ENCODE assay signal across 13 mouse cellular contexts in the genomic region with DNA sequence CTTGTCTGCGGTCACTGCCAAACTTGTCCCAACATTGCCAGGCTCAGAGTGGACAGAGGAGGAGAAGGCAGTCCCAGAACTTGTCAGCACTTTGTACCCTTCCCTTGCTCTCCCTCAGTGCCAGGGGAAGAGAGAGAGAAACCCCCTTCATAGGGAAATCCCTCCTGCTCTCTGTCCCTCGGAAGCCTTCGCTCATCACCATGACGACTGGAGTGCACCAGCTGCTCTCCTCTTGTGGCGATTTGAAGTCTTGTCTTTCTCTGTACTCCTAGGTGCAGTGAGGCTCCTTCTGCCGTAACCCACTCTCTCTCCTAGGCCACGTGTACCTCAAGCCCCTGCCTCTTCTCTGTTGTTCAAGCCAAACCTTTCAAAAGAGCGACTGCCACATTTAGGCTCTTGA.
DNase-seq lines count a peak whose midpoint lies in the region; ATAC-seq and TF ChIP-seq lines count a peak whose summit lies in the region.
"Had no signal": no experiment of that assay in that cellular context is flagged by ENCODE, and none has a peak within 500 bp of the region (broad histone marks: within the 10 kb centered on the region; RNA-seq: fewer than 3 reads in every experiment).

No protein-coding gene starts in this region.

- peak overlapping the region; percentile 37; the same call in 1 of the 2 replicates for H3K4me2 ChIP-seq in CH12.LX (ENCODE audit: insufficient read depth, low read depth, poor library complexity, severe bottlenecking)
- H3K4me2 ChIP-seq in midbrain, embryonic 16.5 days (ENCODE audit: low read length), result no peak overlapping the region
- H3K4me2 ChIP-seq: lung, embryonic 14.5 days had no signal

- in situ Hi-C loops in CH12.LX (cut with MboI; ENCODE audit: low pct_ligation_motif_present, low pct_unique_long_range_greater_than_20kb, low sequenced_read_pairs), result no loop called here

- H3K27ac ChIP-seq in CH12.LX (ENCODE audit: insufficient read depth, low read depth), result no peak overlapping the region
- H3K27ac ChIP-seq in hindbrain, embryonic 10.5 days, result peak overlapping the region; percentile 24; the same call in 1 of the 2 replicates
- no peak overlapping the region for H3K27ac ChIP-seq in midbrain, embryonic 16.5 days (ENCODE audit: low read length)
- H3K27ac ChIP-seq: heart, adult 2 months had no signal

- H3K4me3 ChIP-seq in CH12.LX (replicated peaks in 1 of 3; ENCODE audit: low read depth in 2 of 3, low read length in 2 of 3, poor library complexity in 1 of 3), result no peak overlapping the region
- H3K4me3 ChIP-seq in hindbrain, embryonic 10.5 days, result no peak overlapping the region
- H3K4me3 ChIP-seq in midbrain, embryonic 16.5 days (ENCODE audit: low read depth, low read length), result no peak overlapping the region
- H3K4me3 ChIP-seq: erythroblast, embryonic 14.5 days; heart, adult 2 months had no signal

- H3K9me3 ChIP-seq in CH12.LX (replicated peaks; ENCODE audit: low read length), result no peaks in the 10 kb centered on the region
- H3K9me3 ChIP-seq in hindbrain, embryonic 10.5 days, result no peaks in the 10 kb centered on the region
- no peaks in the 10 kb centered on the region for H3K9me3 ChIP-seq in midbrain, embryonic 16.5 days (replicated peaks; ENCODE audit: control insufficient read depth, low read length, poor library complexity, severe bottlenecking)

- TF ChIP-seq RAD21 in CH12.LX (IDR thresholded peaks at IDR 0.05; ENCODE audit: low read depth, low read length), result no peak

- ATAC-seq in midbrain, embryonic 16.5 days, result peak; percentile 60; the same call in 1 of the 2 replicates

- no peaks in the 10 kb centered on the region for H3K79me2 ChIP-seq in CH12.LX (replicated peaks; ENCODE audit: control insufficient read depth, extremely low read depth, insufficient read depth, poor library complexity, severe bottlenecking)

- intact Hi-C loops in heart, postnatal 14 days (cut with DNase I), result no loop called here

- DNase-seq in CH12.LX (ENCODE audit: extremely low read depth) (no peak), R1 (ENCODE audit: low read depth, low spot score) (peak; percentile 28)
- DNase-seq in hindbrain, embryonic 10.5 days (ENCODE audit: low spot score), result peak; percentile 54
- DNase-seq in ovary, postnatal 10 days (ENCODE audit: low spot score), result no peak
- no peak for DNase-seq in urinary bladder, adult 18-20 months (ENCODE audit: low spot score in 2 of 2)
- no peak for DNase-seq in heart, postnatal 14 days
- DNase-seq: cerebellum, adult 2 months; heart, adult 2 months; kidney, adult 11 months; lung, embryonic 14.5 days; thymus, postnatal 14 days had no signal

- 33% methylated on average over 8 of the region's 8 CpGs for WGBS in hindbrain, embryonic 10.5 days
- 25% methylated on average over 8 of the region's 8 CpGs for WGBS in midbrain, embryonic 16.5 days

- H3K36me3 ChIP-seq in CH12.LX (replicated peaks in 1 of 2; ENCODE audit: control insufficient read depth in 1 of 2, insufficient read depth in 1 of 2, low read length in 1 of 2), result no peaks in the 10 kb centered on the region
- H3K36me3 ChIP-seq in hindbrain, embryonic 10.5 days, result 0 out of 2 replicates have a peak, but pooled peaks cover 4% of the 10 kb centered on the region
- no peaks in the 10 kb centered on the region for H3K36me3 ChIP-seq in midbrain, embryonic 16.5 days (ENCODE audit: control insufficient read depth, insufficient read depth, low read length)

- H3K27me3 ChIP-seq in CH12.LX (replicated peaks), result no peaks in the 10 kb centered on the region
- peaks cover 82% of the 10 kb centered on the region for H3K27me3 ChIP-seq in hindbrain, embryonic 10.5 days (ENCODE audit: insufficient read depth, poor library complexity, severe bottlenecking)
- H3K27me3 ChIP-seq in midbrain, embryonic 16.5 days (ENCODE audit: control insufficient read depth, insufficient read depth, low read depth, low read length), result no peaks in the 10 kb centered on the region

- no peak for TF ChIP-seq POLR2A in CH12.LX (IDR thresholded peaks at IDR 0.05; ENCODE audit: low read depth, low read length)

- no peak for TF ChIP-seq CTCF in CH12.LX (conservative IDR thresholded peaks at IDR 0.05 in 1 of 2, IDR thresholded peaks at IDR 0.05 in 1 of 2; ENCODE audit: low read depth in 2 of 2, low read length in 2 of 2)

- H3K4me1 ChIP-seq in CH12.LX (ENCODE audit: control insufficient read depth in 1 of 2, insufficient read depth in 2 of 2), result peaks cover 5 to 6% of the 10 kb centered on the region in 2 experiments
- peaks cover 8% of the 10 kb centered on the region for H3K4me1 ChIP-seq in hindbrain, embryonic 10.5 days (replicated peaks)
- 0 out of 2 replicates have a peak, but pooled peaks cover 4% of the 10 kb centered on the region for H3K4me1 ChIP-seq in midbrain, embryonic 16.5 days (ENCODE audit: control insufficient read depth, insufficient read depth, low read length)

- TF ChIP-seq EP300 in CH12.LX (IDR thresholded peaks at IDR 0.05; ENCODE audit: low read length), result no peak

- H3K9ac ChIP-seq in CH12.LX (ENCODE audit: insufficient read depth, low read depth), result no peak overlapping the region
- no peak overlapping the region for H3K9ac ChIP-seq in midbrain, embryonic 16.5 days (ENCODE audit: low read depth, low read length)
- H3K9ac ChIP-seq: lung, embryonic 14.5 days had no signal

- dilution Hi-C loops in CH12.LX (cut with MboI; ENCODE audit: extremely low pct_ligation_motif_present, extremely low pct_unique_long_range_greater_than_20kb, low sequenced_read_pairs), result no loop called here

TF ChIP-seq in CH12.LX, 34 proteins besides CTCF, POLR2A, EP300 and RAD21:
- no peak for TF ChIP-seq HCFC1 (IDR thresholded peaks at IDR 0.05; ENCODE audit: low read depth, low read length)
- TF ChIP-seq JUND (conservative IDR thresholded peaks at IDR 0.05; ENCODE audit: low read depth, low read length), result no peak
- TF ChIP-seq CHD2 (IDR thresholded peaks at IDR 0.05; ENCODE audit: low read length), result no peak
- no peak for TF ChIP-seq E2F4 (IDR thresholded peaks at IDR 0.05; ENCODE audit: insufficient replicate concordance, low read depth, low read length)
- TF ChIP-seq MAZ (IDR thresholded peaks at IDR 0.05; ENCODE audit: low read depth, low read length), result no peak
- TF ChIP-seq ELF1 (IDR thresholded peaks at IDR 0.05; ENCODE audit: low read depth, low read length), result no peak
- TF ChIP-seq NELFE (IDR thresholded peaks at IDR 0.05; ENCODE audit: low read depth, low read length), result no peak
- TF ChIP-seq MXI1 (IDR thresholded peaks at IDR 0.05; ENCODE audit: low read depth, low read length), result no peak
- no peak for TF ChIP-seq ZNF384 (IDR thresholded peaks at IDR 0.05; ENCODE audit: low read depth, low read length)
- no peak for TF ChIP-seq PAX5 (IDR thresholded peaks at IDR 0.05; ENCODE audit: low read length)

Comparison
In these comparisons a context has a peak if more than half of its experiments do, and no peak if none do; other contexts are left out.
1. DNase-seq: peak in R1 (single experiment) and hindbrain, embryonic 10.5 days (single experiment); none in CH12.LX (single experiment), ovary, postnatal 10 days (single experiment), urinary bladder, adult 18-20 months (0 of 2) and heart, postnatal 14 days (0 of 2).